Mouse (Mus musculus): Measurements from ENCODE around the gene Cd44.

- no peak for TF ChIP-seq EP300 (IDR thresholded peaks at IDR 0.05; ENCODE audit: low read depth)
- no peak for TF ChIP-seq CTCF (IDR thresholded peaks at IDR 0.05; ENCODE audit: low read depth)
These were observed 106.4 kb downstream of the Cd44 start for GRCm38 (mm10) chr2:102795034-102795433.

Measured in heart, postnatal 0 days (tissue).